8 mouse cellular contexts compared by ENCODE assay signal in genomic region chr15:98089421-98090183, GRCm38 (mm10). TPM values are rescaled to one million over a fixed set of nuclear protein-coding genes. Genes with fewer than 3 reads are reported as not detected.
DNase-seq lines count a peak whose midpoint lies in the region; ATAC-seq lines count a peak whose summit lies in the region.

No protein-coding gene starts in this region.

- H3K9me3 ChIP-seq in embryonic facial prominence, embryonic 11.5 days (replicated peaks; ENCODE audit: control insufficient read depth, low read length), result no peaks in the 10 kb centered on the region
- H3K9me3 ChIP-seq in megakaryocyte, embryonic 14.5 days, result no peaks in the 10 kb centered on the region

- H3K36me3 ChIP-seq in embryonic facial prominence, embryonic 11.5 days (replicated peaks; ENCODE audit: control insufficient read depth, insufficient read depth, low read depth, low read length), result no peaks in the 10 kb centered on the region
- H3K36me3 ChIP-seq in megakaryocyte, embryonic 14.5 days (replicated peaks; ENCODE audit: low read length), result peaks cover 41% of the 10 kb centered on the region

- ATAC-seq in embryonic facial prominence, embryonic 11.5 days (replicated peaks; ENCODE audit: insufficient number of reproducible peaks, low FRiP score, low TSS enrichment, low read depth), result no peak

- no peak overlapping the region for H3K27ac ChIP-seq in embryonic facial prominence, embryonic 11.5 days (replicated peaks; ENCODE audit: low read depth, low read length)

- H3K9ac ChIP-seq in embryonic facial prominence, embryonic 11.5 days (replicated peaks; ENCODE audit: low read length), result no peak overlapping the region

- H3K27me3 ChIP-seq in embryonic facial prominence, embryonic 11.5 days (ENCODE audit: control insufficient read depth, insufficient read depth, low read length), result no peaks in the 10 kb centered on the region
- no peaks in the 10 kb centered on the region for H3K27me3 ChIP-seq in megakaryocyte, embryonic 14.5 days (replicated peaks)

- no peak overlapping the region for H3K4me2 ChIP-seq in embryonic facial prominence, embryonic 11.5 days (ENCODE audit: low read depth, low read length)

- WGBS in embryonic facial prominence, embryonic 11.5 days, result 79% methylated on average over 9 of the region's 9 CpGs

- intact Hi-C loops in heart, postnatal 10 days (cut with DNase I), result loop anchor here (1.0 to 5.0 kb wide), 3 partner anchors 64 to 303 kb away; no protein-coding TSS in a partner anchor

- H3K4me3 ChIP-seq in embryonic facial prominence, embryonic 11.5 days (ENCODE audit: low read depth, low read length), result no peak overlapping the region
- H3K4me3 ChIP-seq in megakaryocyte, embryonic 14.5 days (replicated peaks), result peak overlapping the region; percentile 80

- DNase-seq in heart, postnatal 10 days, result peak; percentile 35 to 70
- no peak for DNase-seq in heart, adult 9 months (ENCODE audit: low spot score in 2 of 2)
- DNase-seq in 416B (ENCODE audit: low read depth), result peak; percentile 81
- DNase-seq in MN1 (ENCODE audit: low spot score), result peak; percentile 46
- DNase-seq in embryonic facial prominence, embryonic 11.5 days (ENCODE audit: low spot score), result peak; percentile 49
- no peak for DNase-seq in frontal cortex, postnatal 14 days (ENCODE audit: low spot score in 2 of 2)
- DNase-seq in ovary, postnatal 10 days (ENCODE audit: low spot score), result no peak

- no peaks in the 10 kb centered on the region for H3K4me1 ChIP-seq in embryonic facial prominence, embryonic 11.5 days (ENCODE audit: control insufficient read depth, insufficient read depth, low read length)
- H3K4me1 ChIP-seq in megakaryocyte, embryonic 14.5 days, result peaks cover 31% of the 10 kb centered on the region

RNA-seq across cellular contexts. Expression of gene Pfkm, which starts 2.8 kb away (rescaled TPM):
- 100 to 1,000 TPM; 571 to 624 TPM for total RNA-seq in heart, postnatal 10 days (2021)
- 36.8 and 37.4 TPM in 2 replicates for polyA plus RNA-seq in embryonic facial prominence, embryonic 11.5 days (2014; fragmentation: Nextera tagmentation; extraction: Ambion mirVana)
- 2.6 and 10.2 TPM in 2 replicates for polyA plus RNA-seq in megakaryocyte, embryonic 14.5 days (2012; ENCODE audit: insufficient read depth, low replicate concordance)

RNA-seq across cellular contexts. Expression of gene Senp1, which starts 3.9 kb away (rescaled TPM):
- total RNA-seq in heart, postnatal 10 days (2021), result 10 to 100 TPM; 16.7 to 18.5 TPM
- 44.2 and 45.7 TPM in 2 replicates for polyA plus RNA-seq in embryonic facial prominence, embryonic 11.5 days (2014; fragmentation: Nextera tagmentation; extraction: Ambion mirVana)
- 5.1 and 9.2 TPM in 2 replicates for polyA plus RNA-seq in megakaryocyte, embryonic 14.5 days (2012; ENCODE audit: insufficient read depth, low replicate concordance)

Comparison
In these comparisons a context has a peak if more than half of its experiments do, and no peak if none do; other contexts are left out.
1. DNase-seq: peak in heart, postnatal 10 days (2 of 2), 416B (single experiment), MN1 (single experiment) and embryonic facial prominence, embryonic 11.5 days (single experiment); none in heart, adult 9 months (0 of 2), frontal cortex, postnatal 14 days (0 of 2) and ovary, postnatal 10 days (single experiment).